13 mouse cellular contexts compared by ENCODE assay signal in the genomic region with DNA sequence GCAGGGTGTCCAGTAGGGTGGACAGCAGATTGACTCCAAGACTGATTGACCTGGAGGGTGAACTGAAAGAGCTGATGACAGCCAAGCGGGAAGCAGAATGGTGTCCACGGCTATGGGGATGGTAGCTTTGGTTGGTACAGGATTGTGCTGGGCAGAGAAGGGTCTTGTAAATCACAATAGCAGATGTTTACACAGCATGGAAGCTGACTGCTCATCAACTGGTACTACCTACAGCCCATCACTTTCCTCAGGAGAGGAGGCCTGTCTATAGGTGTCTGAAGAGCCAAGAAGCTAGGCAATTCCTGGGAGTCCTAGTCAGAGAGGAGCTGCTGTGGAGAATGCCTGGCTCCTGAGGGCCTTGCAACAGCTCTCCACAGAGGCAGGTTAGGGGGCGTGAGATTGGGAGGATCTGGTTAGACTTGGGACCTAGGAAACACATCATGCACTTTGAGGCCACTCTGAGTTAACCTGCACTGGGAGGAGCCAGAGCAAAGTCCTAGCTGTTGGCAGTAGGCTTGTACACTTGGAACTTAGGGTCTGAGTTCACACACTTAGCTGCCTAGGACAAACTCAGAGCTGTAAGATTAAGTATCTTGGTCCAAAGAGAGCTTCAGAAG. TPM values are rescaled to one million over a fixed set of nuclear protein-coding genes. Genes with fewer than 3 reads are reported as not detected.
DNase-seq lines count a peak whose midpoint lies in the region; ATAC-seq and TF ChIP-seq lines count a peak whose summit lies in the region.
"Had no signal": no experiment of that assay in that cellular context is flagged by ENCODE, and none has a peak within 500 bp of the region (broad histone marks: within the 10 kb centered on the region; RNA-seq: fewer than 3 reads in every experiment).

No protein-coding gene starts in this region.

- ATAC-seq in embryonic facial prominence, embryonic 13.5 days (ENCODE audit: insufficient number of reproducible peaks, insufficient read depth, low FRiP score, low TSS enrichment, low read depth): no peak
- ATAC-seq in kidney, embryonic 16.5 days (ENCODE audit: low FRiP score, low TSS enrichment): no peak
- no peak for ATAC-seq in liver, embryonic 15.5 days (ENCODE audit: insufficient read depth)
- no peak for ATAC-seq in midbrain, embryonic 16.5 days
- ATAC-seq: CD4-positive, CD25-positive, alpha-beta regulatory T cell, adult 4 months; inflammation-experienced regulatory T-cells, adult 6 months had no signal

- no peak overlapping the region for H3K9ac ChIP-seq in heart, adult 2 months (ENCODE audit: low read depth, low read length)
- no peak overlapping the region for H3K9ac ChIP-seq in embryonic facial prominence, embryonic 13.5 days
- no peak overlapping the region for H3K9ac ChIP-seq in kidney, embryonic 16.5 days (replicated peaks; ENCODE audit: low read length)
- H3K9ac ChIP-seq in liver, embryonic 15.5 days: no peak overlapping the region
- no peak overlapping the region for H3K9ac ChIP-seq in midbrain, embryonic 16.5 days (ENCODE audit: low read depth, low read length)

- peaks cover 6% of the 10 kb centered on the region for H3K36me3 ChIP-seq in heart, adult 2 months (ENCODE audit: control insufficient read depth, insufficient read depth, low read length)
- H3K36me3 ChIP-seq in embryonic facial prominence, embryonic 13.5 days: peaks cover 40% of the 10 kb centered on the region
- peaks cover 29% of the 10 kb centered on the region for H3K36me3 ChIP-seq in kidney, embryonic 16.5 days (ENCODE audit: insufficient read depth, low read length)
- peaks cover 30% of the 10 kb centered on the region for H3K36me3 ChIP-seq in liver, embryonic 15.5 days (replicated peaks)
- peaks cover 19% of the 10 kb centered on the region for H3K36me3 ChIP-seq in midbrain, embryonic 16.5 days (ENCODE audit: control insufficient read depth, insufficient read depth, low read length)

- no peak overlapping the region for H3K4me2 ChIP-seq in embryonic facial prominence, embryonic 13.5 days
- H3K4me2 ChIP-seq in kidney, embryonic 16.5 days (replicated peaks; ENCODE audit: low read depth, low read length): no peak overlapping the region
- H3K4me2 ChIP-seq in liver, embryonic 15.5 days: peak overlapping the region; percentile 32
- H3K4me2 ChIP-seq in midbrain, embryonic 16.5 days (ENCODE audit: low read length): no peak overlapping the region

- H3K4me1 ChIP-seq in heart, adult 2 months (ENCODE audit: control insufficient read depth, insufficient read depth, low read length): peaks cover 11% of the 10 kb centered on the region
- peaks cover 35% of the 10 kb centered on the region for H3K4me1 ChIP-seq in embryonic facial prominence, embryonic 13.5 days
- peaks cover 45% of the 10 kb centered on the region for H3K4me1 ChIP-seq in kidney, embryonic 16.5 days (ENCODE audit: insufficient read depth, low read length)
- peaks cover 73% of the 10 kb centered on the region for H3K4me1 ChIP-seq in liver, embryonic 15.5 days (replicated peaks)
- H3K4me1 ChIP-seq in midbrain, embryonic 16.5 days (ENCODE audit: control insufficient read depth, insufficient read depth, low read length): peaks cover 31% of the 10 kb centered on the region

- peaks cover 7% of the 10 kb centered on the region for H3K79me2 ChIP-seq in heart, adult 2 months (replicated peaks; ENCODE audit: control insufficient read depth, insufficient read depth, low read length)

- 0 out of 2 replicates have a peak, but pooled peaks have one; percentile 8 for TF ChIP-seq EP300 in heart, adult 2 months (IDR thresholded peaks at IDR 0.05; ENCODE audit: insufficient read depth, low read depth, low read length)

- no peaks in the 10 kb centered on the region for H3K27me3 ChIP-seq in heart, adult 2 months (ENCODE audit: control insufficient read depth, insufficient read depth, low read length)
- H3K27me3 ChIP-seq in embryonic facial prominence, embryonic 13.5 days: no peaks in the 10 kb centered on the region
- no peaks in the 10 kb centered on the region for H3K27me3 ChIP-seq in kidney, embryonic 16.5 days (ENCODE audit: insufficient read depth, low read length)
- H3K27me3 ChIP-seq in liver, embryonic 15.5 days: no peaks in the 10 kb centered on the region
- no peaks in the 10 kb centered on the region for H3K27me3 ChIP-seq in midbrain, embryonic 16.5 days (ENCODE audit: control insufficient read depth, insufficient read depth, low read depth, low read length)

- TF ChIP-seq CTCF in heart, adult 2 months (IDR thresholded peaks at IDR 0.05): no peak

- no peak overlapping the region for H3K4me3 ChIP-seq in heart, adult 2 months
- H3K4me3 ChIP-seq in embryonic facial prominence, embryonic 13.5 days: no peak overlapping the region
- H3K4me3 ChIP-seq in kidney, embryonic 16.5 days (ENCODE audit: low read length): no peak overlapping the region
- no peak overlapping the region for H3K4me3 ChIP-seq in liver, embryonic 15.5 days (replicated peaks)
- H3K4me3 ChIP-seq in midbrain, embryonic 16.5 days (ENCODE audit: low read depth, low read length): no peak overlapping the region

- H3K9me3 ChIP-seq in embryonic facial prominence, embryonic 13.5 days: no peaks in the 10 kb centered on the region
- no peaks in the 10 kb centered on the region for H3K9me3 ChIP-seq in kidney, embryonic 16.5 days (ENCODE audit: low read length)
- no peaks in the 10 kb centered on the region for H3K9me3 ChIP-seq in liver, embryonic 15.5 days (replicated peaks)
- no peaks in the 10 kb centered on the region for H3K9me3 ChIP-seq in midbrain, embryonic 16.5 days (replicated peaks; ENCODE audit: control insufficient read depth, low read length, poor library complexity, severe bottlenecking)

- intact Hi-C loops in heart, adult 2 months (cut with DNase I): no loop called here
- intact Hi-C loops in left cerebral cortex, postnatal 36 days (cut with DNase I): loop anchor here (10.0 kb wide), 1 partner anchor 92 kb away; a partner anchor contains a TSS

- TF ChIP-seq POLR2A in heart, adult 2 months (IDR thresholded peaks at IDR 0.05; ENCODE audit: insufficient read depth, low read depth, low read length): no peak; the same call in 1 of the 2 replicates

- no peak for DNase-seq in heart, adult 2 months
- DNase-seq in heart, adult 9 months (ENCODE audit: low spot score in 2 of 2): no peak
- DNase-seq in adrenal gland, adult 8-10 months: no peak
- no peak for DNase-seq in left cerebral cortex, postnatal 36 days (ENCODE audit: low spot score in 2 of 2)
- DNase-seq: lung, postnatal 36 days had no signal

- H3K27ac ChIP-seq in heart, adult 2 months: no peak overlapping the region
- 0 out of 2 replicates have a peak overlapping the region, but pooled peaks have one; percentile 33 for H3K27ac ChIP-seq in embryonic facial prominence, embryonic 13.5 days
- peak overlapping the region; percentile 65; the same call in 1 of the 2 replicates for H3K27ac ChIP-seq in kidney, embryonic 16.5 days (ENCODE audit: low read length)
- H3K27ac ChIP-seq in liver, embryonic 15.5 days (replicated peaks): peak overlapping the region; percentile 74
- no peak overlapping the region for H3K27ac ChIP-seq in midbrain, embryonic 16.5 days (ENCODE audit: low read length)

- 78% methylated on average over 3 of the region's 3 CpGs for WGBS in heart, adult 2 months
- 84% methylated on average over 3 of the region's 3 CpGs for WGBS in embryonic facial prominence, embryonic 13.5 days
- WGBS in kidney, embryonic 16.5 days: 77% methylated on average over 3 of the region's 3 CpGs
- WGBS in liver, embryonic 15.5 days (ENCODE audit: insufficient replicate concordance): 76% methylated on average over 3 of the region's 3 CpGs
- WGBS in midbrain, embryonic 16.5 days: 90% methylated on average over 3 of the region's 3 CpGs

RNA-seq across cellular contexts. Expression of a gene that starts 3.4 kb away (rescaled TPM):
- total RNA-seq in heart, adult 2 months (2021): 100 to 1,000 TPM; 221 to 246 TPM
- polyA plus RNA-seq in heart, adult 2 months (2012; rRNA removed): 115 and 174 TPM in 2 replicates
- polyA plus RNA-seq in embryonic facial prominence, embryonic 13.5 days (2015; fragmentation: Nextera tagmentation; extraction: Ambion mirVana): 684 and 710 TPM in 2 replicates
- polyA plus RNA-seq in kidney, embryonic 16.5 days (2015; fragmentation: Nextera tagmentation; extraction: Ambion mirVana): 843 and 914 TPM in 2 replicates
- 635 and 803 TPM in 2 replicates for polyA plus RNA-seq in liver, embryonic 15.5 days (2015; fragmentation: Nextera tagmentation; extraction: Ambion mirVana)
- total RNA-seq in adrenal gland, adult 8-10 months (2022): 100 to 1,000 TPM; 439 to 580 (median 550) TPM
- total RNA-seq in left cerebral cortex, postnatal 36 days (2021): 100 to 1,000 TPM; 122 to 126 TPM
- 233 and 257 TPM in 2 replicates for polyA plus RNA-seq in midbrain, embryonic 16.5 days (2015; fragmentation: Nextera tagmentation; extraction: Ambion mirVana)

RNA-seq across cellular contexts. Expression of a gene that starts 5.0 kb away (rescaled TPM):
- total RNA-seq in heart, adult 2 months (2021): 100 to 1,000 TPM; 139 to 144 TPM
- 245 and 257 TPM in 2 replicates for polyA plus RNA-seq in heart, adult 2 months (2012; rRNA removed)
- polyA plus RNA-seq in embryonic facial prominence, embryonic 13.5 days (2015; fragmentation: Nextera tagmentation; extraction: Ambion mirVana): 535 and 580 TPM in 2 replicates
- 696 and 712 TPM in 2 replicates for polyA plus RNA-seq in kidney, embryonic 16.5 days (2015; fragmentation: Nextera tagmentation; extraction: Ambion mirVana)
- 222 and 238 TPM in 2 replicates for polyA plus RNA-seq in liver, embryonic 15.5 days (2015; fragmentation: Nextera tagmentation; extraction: Ambion mirVana)
- total RNA-seq in adrenal gland, adult 8-10 months (2022): 100 to 1,000 TPM; 356 to 389 (median 365) TPM
- 100 to 1,000 TPM; 304 to 344 TPM for total RNA-seq in left cerebral cortex, postnatal 36 days (2021)
- polyA plus RNA-seq in midbrain, embryonic 16.5 days (2015; fragmentation: Nextera tagmentation; extraction: Ambion mirVana): 439 and 443 TPM in 2 replicates

RNA-seq across cellular contexts. Expression of a gene that starts 21.7 kb away (rescaled TPM):
- total RNA-seq in heart, adult 2 months (2021): 10 to 100 TPM; 48.7 to 52.0 TPM
- polyA plus RNA-seq in heart, adult 2 months (2012; rRNA removed): 13.6 and 15.6 TPM in 2 replicates
- 492 and 529 TPM in 2 replicates for polyA plus RNA-seq in embryonic facial prominence, embryonic 13.5 days (2015; fragmentation: Nextera tagmentation; extraction: Ambion mirVana)
- 92.2 and 372 TPM in 2 replicates for polyA plus RNA-seq in kidney, embryonic 16.5 days (2015; fragmentation: Nextera tagmentation; extraction: Ambion mirVana)
- 253 and 277 TPM in 2 replicates for polyA plus RNA-seq in liver, embryonic 15.5 days (2015; fragmentation: Nextera tagmentation; extraction: Ambion mirVana)
- total RNA-seq in adrenal gland, adult 8-10 months (2022): 100 to 1,000 TPM in 1 of 4 experiments, 10 to 100 TPM in 3; 52.1 to 102 (median 72.7) TPM
- total RNA-seq in left cerebral cortex, postnatal 36 days (2021): 10 to 100 TPM; 59.7 to 67.5 TPM
- polyA plus RNA-seq in midbrain, embryonic 16.5 days (2015; fragmentation: Nextera tagmentation; extraction: Ambion mirVana): 194 and 223 TPM in 2 replicates

RNA-seq across cellular contexts. Expression of a gene that starts 21.7 kb away (rescaled TPM):
- total RNA-seq in heart, adult 2 months (2021): 10 to 100 TPM; 79.9 to 89.0 TPM
- polyA plus RNA-seq in heart, adult 2 months (2012; rRNA removed): 87.8 and 105 TPM in 2 replicates
- 219 and 222 TPM in 2 replicates for polyA plus RNA-seq in embryonic facial prominence, embryonic 13.5 days (2015; fragmentation: Nextera tagmentation; extraction: Ambion mirVana)
- polyA plus RNA-seq in kidney, embryonic 16.5 days (2015; fragmentation: Nextera tagmentation; extraction: Ambion mirVana): 195 and 197 TPM in 2 replicates
- 76.2 and 79.0 TPM in 2 replicates for polyA plus RNA-seq in liver, embryonic 15.5 days (2015; fragmentation: Nextera tagmentation; extraction: Ambion mirVana)
- total RNA-seq in adrenal gland, adult 8-10 months (2022): 100 to 1,000 TPM in 2 of 4 experiments, 10 to 100 TPM in 2; 90.3 to 112 (median 98.6) TPM
- total RNA-seq in left cerebral cortex, postnatal 36 days (2021): 10 to 100 TPM; 91.4 to 99.7 TPM
- polyA plus RNA-seq in midbrain, embryonic 16.5 days (2015; fragmentation: Nextera tagmentation; extraction: Ambion mirVana): 189 and 196 TPM in 2 replicates

RNA-seq across cellular contexts. Expression of a gene that starts 25.5 kb away (rescaled TPM):
- under 1 TPM in 1 of 2 experiments, not detected in 1; 0.34 TPM for total RNA-seq in heart, adult 2 months (2021)
- 0.64 and 0.96 TPM in 2 replicates for polyA plus RNA-seq in heart, adult 2 months (2012; rRNA removed)
- polyA plus RNA-seq in embryonic facial prominence, embryonic 13.5 days (2015; fragmentation: Nextera tagmentation; extraction: Ambion mirVana): not detected in 2 replicates
- polyA plus RNA-seq in kidney, embryonic 16.5 days (2015; fragmentation: Nextera tagmentation; extraction: Ambion mirVana): 0.55 and 0.57 TPM in 2 replicates
- polyA plus RNA-seq in liver, embryonic 15.5 days (2015; fragmentation: Nextera tagmentation; extraction: Ambion mirVana): 0.36 and 0.38 TPM in 2 replicates
- 1 to 10 TPM in 3 of 4 experiments, under 1 TPM in 1; 0.78 to 2.8 (median 1.2) TPM for total RNA-seq in adrenal gland, adult 8-10 months (2022)
- not detected for total RNA-seq in left cerebral cortex, postnatal 36 days (2021)
- polyA plus RNA-seq in midbrain, embryonic 16.5 days (2015; fragmentation: Nextera tagmentation; extraction: Ambion mirVana): not detected in 2 replicates
- total RNA-seq: left cerebral cortex, postnatal 10 days had no signal
- polyA plus RNA-seq: CD4-positive, CD25-positive, alpha-beta regulatory T cell, adult 4 months; cortical plate, adult 2 months; inflammation-experienced regulatory T-cells, adult 6 months had no signal

Comparison
In these comparisons a context has a peak if more than half of its experiments do, and no peak if none do; other contexts are left out.
1. H3K27ac ChIP-seq: peak in embryonic facial prominence, embryonic 13.5 days (single experiment), kidney, embryonic 16.5 days (single experiment) and liver, embryonic 15.5 days (single experiment); none in heart, adult 2 months (single experiment) and midbrain, embryonic 16.5 days (single experiment).